In genomic region chr6:146114071-146114470, GRCm38 (mm10) we compare ENCODE assay signal across 16 mouse cellular contexts.
DNase-seq lines count a peak whose midpoint lies in the region; ATAC-seq and TF ChIP-seq lines count a peak whose summit lies in the region.
"Had no signal": no experiment of that assay in that cellular context is flagged by ENCODE, and none has a peak within 500 bp of the region (broad histone marks: within the 10 kb centered on the region; RNA-seq: fewer than 3 reads in every experiment).

No protein-coding gene starts in this region.

- no peak for TF ChIP-seq CTCF in lung, embryonic 14.5 days (IDR thresholded peaks at IDR 0.05; ENCODE audit: low read depth)
- no peak for TF ChIP-seq CTCF in midbrain, postnatal 0 days (IDR thresholded peaks at IDR 0.05)

- no peaks in the 10 kb centered on the region for H3K9me3 ChIP-seq in lung, embryonic 14.5 days (ENCODE audit: low read depth, low read length)
- H3K9me3 ChIP-seq in midbrain, postnatal 0 days (ENCODE audit: low read length) = no peaks in the 10 kb centered on the region
- H3K9me3 ChIP-seq in midbrain, embryonic 15.5 days = no peaks in the 10 kb centered on the region
- H3K9me3 ChIP-seq: embryonic facial prominence, embryonic 10.5 days; heart, embryonic 13.5 days had no signal

- 0 out of 2 replicates have a peak, but pooled peaks have one; percentile 22 for ATAC-seq in lung, embryonic 14.5 days (ENCODE audit: insufficient read depth)
- ATAC-seq in midbrain, postnatal 0 days (ENCODE audit: low FRiP score) = no peak
- no peak for ATAC-seq in midbrain, embryonic 15.5 days (replicated peaks)
- ATAC-seq: forebrain, embryonic 16.5 days; hindbrain, postnatal 0 days had no signal

- H3K27me3 ChIP-seq in lung, embryonic 14.5 days (ENCODE audit: insufficient read depth, low read length) = no peaks in the 10 kb centered on the region
- no peaks in the 10 kb centered on the region for H3K27me3 ChIP-seq in midbrain, postnatal 0 days (ENCODE audit: insufficient read depth, low read length)
- no peaks in the 10 kb centered on the region for H3K27me3 ChIP-seq in midbrain, embryonic 15.5 days (replicated peaks)
- H3K27me3 ChIP-seq: heart, embryonic 13.5 days had no signal

- no peak overlapping the region for H3K9ac ChIP-seq in lung, embryonic 14.5 days
- no peak overlapping the region for H3K9ac ChIP-seq in midbrain, postnatal 0 days (replicated peaks; ENCODE audit: low read length, poor library complexity, severe bottlenecking)
- no peak overlapping the region for H3K9ac ChIP-seq in midbrain, embryonic 15.5 days

- no peak overlapping the region for H3K27ac ChIP-seq in lung, embryonic 14.5 days (ENCODE audit: low read depth)
- H3K27ac ChIP-seq in midbrain, postnatal 0 days (ENCODE audit: low read depth, low read length) = no peak overlapping the region
- no peak overlapping the region for H3K27ac ChIP-seq in midbrain, embryonic 15.5 days
- H3K27ac ChIP-seq: hindbrain, postnatal 0 days had no signal

- H3K36me3 ChIP-seq in lung, embryonic 14.5 days (ENCODE audit: insufficient read depth) = no peaks in the 10 kb centered on the region
- H3K36me3 ChIP-seq in midbrain, postnatal 0 days (ENCODE audit: insufficient read depth, low read length) = no peaks in the 10 kb centered on the region
- no peaks in the 10 kb centered on the region for H3K36me3 ChIP-seq in midbrain, embryonic 15.5 days (replicated peaks)
- H3K36me3 ChIP-seq: embryonic facial prominence, embryonic 10.5 days had no signal

- peak; percentile 15 for DNase-seq in heart, postnatal 4 days
- no peak for DNase-seq in heart, postnatal 10 days
- DNase-seq in lung, embryonic 14.5 days = peak; percentile 73
- no peak for DNase-seq in lung, postnatal 4 days
- peak; percentile 25 for DNase-seq in midbrain, postnatal 0 days (ENCODE audit: low spot score)
- no peak for DNase-seq in adrenal gland, postnatal 25 days
- DNase-seq: adrenal gland, adult 2 months; adrenal gland, postnatal 36 days; cerebellum, adult 2 months; cerebellum, postnatal 10 days; gastrocnemius, postnatal 14 days had no signal

- peaks cover 19% of the 10 kb centered on the region; the same call in 1 of the 2 replicates for H3K4me1 ChIP-seq in lung, embryonic 14.5 days (ENCODE audit: insufficient read depth)
- H3K4me1 ChIP-seq in midbrain, postnatal 0 days (ENCODE audit: insufficient read depth, low read length) = peaks cover 6% of the 10 kb centered on the region; the same call in 1 of the 2 replicates
- H3K4me1 ChIP-seq in midbrain, embryonic 15.5 days = peaks cover 27% of the 10 kb centered on the region

- intact Hi-C loops in heart, postnatal 10 days (cut with DNase I) = no loop called here

- WGBS in lung, embryonic 14.5 days = 34% methylated on average over 3 of the region's 3 CpGs
- WGBS in midbrain, postnatal 0 days = 69% methylated on average over 3 of the region's 3 CpGs
- 70% methylated on average over 3 of the region's 3 CpGs for WGBS in midbrain, embryonic 15.5 days

- H3K4me2 ChIP-seq in lung, embryonic 14.5 days = no peak overlapping the region
- no peak overlapping the region for H3K4me2 ChIP-seq in midbrain, postnatal 0 days (ENCODE audit: low read depth, low read length, poor library complexity, severe bottlenecking)
- no peak overlapping the region for H3K4me2 ChIP-seq in midbrain, embryonic 15.5 days

- H3K4me3 ChIP-seq in lung, embryonic 14.5 days (ENCODE audit: low read depth, low read length) = no peak overlapping the region
- no peak overlapping the region for H3K4me3 ChIP-seq in midbrain, postnatal 0 days (ENCODE audit: low read depth, low read length)
- H3K4me3 ChIP-seq in midbrain, embryonic 15.5 days = no peak overlapping the region
- H3K4me3 ChIP-seq: heart, embryonic 13.5 days had no signal

Comparison
In these comparisons a context has a peak if more than half of its experiments do, and no peak if none do; other contexts are left out.
1. DNase-seq: peak in heart, postnatal 4 days (single experiment), lung, embryonic 14.5 days (single experiment) and midbrain, postnatal 0 days (single experiment); none in heart, postnatal 10 days (0 of 2), lung, postnatal 4 days (0 of 2) and adrenal gland, postnatal 25 days (single experiment).